Mouse (Mus musculus) brain, embryonic 14.5 days (tissue): ENCODE results near the gene Ninj2. TPM values are rescaled to one million over a fixed set of nuclear protein-coding genes. Genes with fewer than 3 reads are reported as not detected.
A peak's percentile ranks its signal among the peaks of the same experiment; 100 is the strongest.

ENCODE experiments used
- DNase-seq: peaks from one replicate; pipeline ENCODE4 v3.0.0-alpha.2; 2011; ENCODE audit warnings: low read depth
- CTCF ChIP-seq: fragments of 200-500 bp; IDR thresholded peaks from 2 replicates; pipeline ENCODE4 v1.5.1; 2012; ENCODE audit warnings: inconsistent platforms, mild to moderate bottlenecking, moderate library complexity, borderline replicate concordance; ENCODE audit not compliant: insufficient read depth, insufficient read length; ENCODE audit errors: extremely low read depth
- POLR2A ChIP-seq: fragments of 200-500 bp; IDR thresholded peaks from 2 replicates; pipeline ENCODE4 v1.6.1; 2012; ENCODE audit warnings: mild to moderate bottlenecking, inconsistent platforms, borderline replicate concordance; ENCODE audit not compliant: poor library complexity, insufficient read depth, insufficient read length, severe bottlenecking; ENCODE audit errors: extremely low read depth
- polyA plus RNA-seq: library from polyadenylated mRNA; depleted of rRNA; stranded (reverse); fragments of >200 nt; gene quantifications from 2 replicates; pipeline ENCODE4 v1.2.3, GENCODE M21; 2012; rRNA removed

The Ninj2 gene
- not detected in 2 replicates for polyA plus RNA-seq

GRCm38 (mm10) chr6:120093100-120093499 is at the start of gene Ninj2:
TSS of gene Ninj2 (plus strand) at chr6:120093350.
- DNase-seq = no peak
- TF ChIP-seq CTCF (no peak), POLR2A (no peak)

DNA sequence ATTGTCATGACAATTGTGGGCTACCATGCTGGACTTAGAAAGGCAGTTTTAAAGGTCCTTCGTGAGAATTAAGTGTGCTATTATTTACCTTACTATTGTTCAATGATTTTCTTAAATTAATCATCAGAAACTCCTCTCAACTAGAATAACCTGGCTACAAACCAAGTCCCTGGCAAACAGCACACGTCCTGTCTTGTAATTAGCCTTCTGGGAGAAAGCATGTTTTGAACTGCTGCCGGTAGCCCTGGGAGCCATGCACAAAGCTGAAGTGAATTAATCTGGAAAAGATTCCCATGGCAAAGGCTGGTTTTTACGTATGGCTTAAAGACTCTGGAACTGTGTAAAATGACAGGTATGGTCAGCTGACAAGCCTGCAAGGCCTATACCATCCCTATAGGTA is 47.7 kb upstream of the Ninj2 start:
- DNase-seq = peak; percentile 72
- TF ChIP-seq POLR2A = no peak
- no peak for TF ChIP-seq CTCF

- DNase-seq = no peak
- TF ChIP-seq CTCF = no peak
- no peak for TF ChIP-seq POLR2A
Observed at GRCm38 (mm10) chr6:120047705-120048292, 45.4 kb upstream of the Ninj2 start.

GRCm38 (mm10) chr6:120054412-120054811 is 38.7 kb upstream of the Ninj2 start:
- TF ChIP-seq CTCF (no peak), POLR2A (no peak)

GRCm38 (mm10) chr6:120055666-120056540 is 37.2 kb upstream of the Ninj2 start:
- no peak for TF ChIP-seq POLR2A
- no peak for TF ChIP-seq CTCF
- no peak for DNase-seq

More at GRCm38 (mm10) chr6:120054412-120054811, 38.7 kb upstream of the Ninj2 start:
- no peak for DNase-seq

GRCm38 (mm10) chr6:120062934-120063333 is 30.2 kb upstream of the Ninj2 start:
- TF ChIP-seq CTCF (no peak), POLR2A (no peak)
- DNase-seq = no peak

- DNase-seq = no peak
- TF ChIP-seq POLR2A = no peak
- TF ChIP-seq CTCF = no peak
Observed at GRCm38 (mm10) chr6:120064627-120065026, 28.5 kb upstream of the Ninj2 start.

DNA sequence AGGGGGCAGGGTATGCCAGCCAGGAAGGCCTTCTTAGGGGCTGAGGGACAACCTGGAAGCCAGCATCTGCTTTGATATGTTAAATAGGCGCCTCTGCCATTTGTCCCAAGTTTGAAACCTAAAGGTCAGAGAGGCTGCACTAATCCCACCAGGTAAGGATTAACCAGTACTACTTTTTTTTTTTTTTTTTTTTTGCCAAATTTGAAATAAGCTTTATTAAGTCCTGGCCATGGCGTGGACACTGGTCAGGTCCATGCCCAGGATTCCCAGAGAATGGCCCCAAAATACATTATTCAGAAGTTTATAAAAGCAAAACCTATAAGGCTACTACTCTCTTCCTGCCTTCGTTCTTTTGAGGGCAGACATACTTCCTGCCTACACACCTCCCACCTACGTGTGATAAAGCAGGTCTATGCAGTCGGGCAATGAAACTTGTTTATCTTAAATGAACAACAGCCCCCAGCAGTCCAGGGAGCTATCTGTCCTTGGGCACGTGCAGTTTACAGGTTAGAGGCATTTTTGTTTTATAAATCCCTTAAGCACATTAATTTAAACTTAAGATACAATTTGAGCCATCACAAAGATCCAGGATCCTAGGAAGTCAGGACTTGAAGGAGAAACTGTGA is 27.5 kb upstream of the Ninj2 start:
- DNase-seq = no peak
- TF ChIP-seq POLR2A (no peak), CTCF (no peak)

DNA sequence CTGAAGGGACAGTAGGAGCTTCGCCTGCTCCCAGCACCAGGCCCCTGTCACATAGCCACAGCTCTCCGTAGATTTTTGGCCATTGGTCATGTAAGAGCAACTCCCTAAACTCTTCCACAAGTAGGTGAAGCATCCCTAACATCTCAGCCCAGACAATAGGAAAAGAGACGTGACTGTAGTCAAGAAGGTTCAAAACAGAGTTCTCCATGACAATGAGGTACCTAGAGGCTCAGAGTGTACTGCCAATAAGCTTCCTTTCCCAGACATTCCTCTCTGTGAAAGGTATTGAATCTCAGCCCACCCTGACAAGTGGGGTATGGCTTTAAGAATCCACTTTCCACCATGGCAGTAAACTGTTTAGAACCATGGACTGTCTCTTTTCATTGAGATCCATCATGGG is 23.6 kb upstream of the Ninj2 start:
- DNase-seq = no peak
- TF ChIP-seq CTCF = no peak

DNA sequence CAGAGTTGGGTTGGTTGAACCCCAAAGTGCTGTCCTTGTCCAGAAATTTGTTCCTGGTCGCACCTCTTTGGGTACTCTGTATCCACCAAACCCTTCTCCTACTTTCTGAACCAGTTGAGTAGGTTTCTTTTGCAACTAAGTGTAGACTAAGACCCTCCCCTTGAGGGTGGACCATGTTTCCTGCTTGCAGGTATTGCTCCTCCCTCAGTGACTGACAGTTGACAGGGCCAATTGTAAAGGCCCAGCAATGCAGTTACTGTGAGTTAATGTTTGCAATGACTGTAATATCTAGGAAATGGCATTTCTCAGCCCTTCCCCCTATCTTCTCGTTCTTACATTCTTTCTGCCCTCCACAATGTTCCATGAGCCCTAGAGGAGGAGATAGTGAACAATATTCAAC is 20.5 kb upstream of the Ninj2 start:
- no peak for TF ChIP-seq CTCF
- TF ChIP-seq POLR2A = no peak

DNA sequence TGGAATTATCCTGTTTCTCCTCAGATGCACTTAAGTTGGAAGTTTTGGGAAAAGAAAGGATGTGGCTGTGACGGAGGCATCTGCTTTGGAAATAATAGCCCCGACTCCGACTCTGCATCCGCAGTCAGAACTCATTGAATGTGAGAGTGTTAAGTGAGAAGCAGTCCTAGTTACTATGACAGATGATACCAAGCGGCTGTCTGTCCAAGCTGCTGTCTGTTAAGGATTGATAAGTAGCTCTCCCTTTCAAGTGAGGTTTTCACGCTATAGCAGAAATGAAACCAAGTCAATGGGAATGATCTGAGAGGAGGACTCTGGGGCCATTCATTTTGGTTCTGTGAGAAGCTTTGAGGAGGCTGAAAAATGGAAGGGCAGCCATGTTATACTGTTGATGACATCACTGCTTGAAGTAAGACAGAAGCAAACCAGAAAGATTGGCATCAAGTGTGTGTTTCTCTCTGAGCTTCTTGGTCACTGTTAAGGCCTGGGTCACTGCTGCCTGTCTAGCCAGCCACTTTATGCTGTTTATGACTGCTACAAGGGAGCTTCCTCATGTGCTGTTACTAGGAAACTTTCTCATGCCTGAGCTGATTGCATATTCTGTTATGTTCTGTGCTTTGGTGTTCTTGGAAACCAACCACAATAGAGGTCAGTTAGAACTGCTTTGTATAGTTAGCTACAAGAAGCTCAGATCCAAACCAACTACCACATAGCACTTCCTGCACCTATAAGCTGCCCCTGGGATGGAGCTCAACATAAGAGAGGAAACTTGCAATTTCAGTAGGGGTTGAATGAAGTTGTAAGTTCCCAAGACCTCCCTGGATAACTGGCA is 16.3 kb upstream of the Ninj2 start:
- TF ChIP-seq CTCF (no peak), POLR2A (no peak)
- DNase-seq = no peak

More for the DNA sequence above, 20.5 kb upstream of the Ninj2 start:
- no peak for DNase-seq
